Mouse (Mus musculus): ENCODE data around the gene Tcf20. TPM values are rescaled to one million over a fixed set of nuclear protein-coding genes. Genes with fewer than 3 reads are reported as not detected.

Gene Tcf20
- polyA plus RNA-seq, 1 experiment = 15.0 TPM

- DNase-seq (ENCODE audit: low spot score) = no peak
Observed at GRCm38 (mm10) chr15:82958253-82958701, 29.4 kb downstream of the Tcf20 start.

GRCm38 (mm10) chr15:82956721-82957120 lies 31.0 kb downstream of the Tcf20 start:
- DNase-seq (ENCODE audit: low spot score) = no peak

GRCm38 (mm10) chr15:82956310-82956709 lies 31.4 kb downstream of the Tcf20 start:
- DNase-seq (ENCODE audit: low spot score) = no peak

- no peak for DNase-seq (ENCODE audit: low spot score)
Observed at GRCm38 (mm10) chr15:82955286-82955685, 32.4 kb downstream of the Tcf20 start.

- no peak for DNase-seq (ENCODE audit: low spot score)
Observed at GRCm38 (mm10) chr15:82954034-82954433, 33.6 kb downstream of the Tcf20 start.

GRCm38 (mm10) chr15:82953096-82953495 lies 34.6 kb downstream of the Tcf20 start:
- no peak for DNase-seq (ENCODE audit: low spot score)

- DNase-seq (ENCODE audit: low spot score) = no peak
Observed at GRCm38 (mm10) chr15:82952292-82952705, 35.4 kb downstream of the Tcf20 start.

GRCm38 (mm10) chr15:82950246-82950645 lies 37.4 kb downstream of the Tcf20 start:
- DNase-seq (ENCODE audit: low spot score) = no peak

GRCm38 (mm10) chr15:82947431-82947830 lies 40.2 kb downstream of the Tcf20 start:
- DNase-seq (ENCODE audit: low spot score) = no peak

- no peak for DNase-seq (ENCODE audit: low spot score)
Observed at GRCm38 (mm10) chr15:82944479-82945195, 43.0 kb downstream of the Tcf20 start.

- no peak for DNase-seq (ENCODE audit: low spot score)
Observed at GRCm38 (mm10) chr15:82941733-82942132, 45.9 kb downstream of the Tcf20 start.

GRCm38 (mm10) chr15:82940494-82941214 lies 47.0 kb downstream of the Tcf20 start:
- DNase-seq (ENCODE audit: low spot score) = no peak

- no peak for DNase-seq (ENCODE audit: low spot score)
Observed at GRCm38 (mm10) chr15:82938155-82938569, 49.5 kb downstream of the Tcf20 start.

- DNase-seq (ENCODE audit: low spot score) = no peak
Observed at GRCm38 (mm10) chr15:82937428-82937992, 50.2 kb downstream of the Tcf20 start.

- no peak for DNase-seq (ENCODE audit: low spot score)
Observed at GRCm38 (mm10) chr15:82934971-82935370, 52.7 kb downstream of the Tcf20 start.

GRCm38 (mm10) chr15:82932936-82933650 lies 54.6 kb downstream of the Tcf20 start:
- DNase-seq (ENCODE audit: low spot score) = no peak

GRCm38 (mm10) chr15:82931436-82931835 lies 56.2 kb downstream of the Tcf20 start:
- no peak for DNase-seq (ENCODE audit: low spot score)

GRCm38 (mm10) chr15:82929595-82929994 lies 58.1 kb downstream of the Tcf20 start:
- no peak for DNase-seq (ENCODE audit: low spot score)

GRCm38 (mm10) chr15:82928844-82929243 lies 58.8 kb downstream of the Tcf20 start:
- DNase-seq (ENCODE audit: low spot score) = no peak

- no peak for DNase-seq (ENCODE audit: low spot score)
Observed at GRCm38 (mm10) chr15:82928023-82928422, 59.6 kb downstream of the Tcf20 start.

GRCm38 (mm10) chr15:82927057-82927456 lies 60.6 kb downstream of the Tcf20 start:
- no peak for DNase-seq (ENCODE audit: low spot score)

Data from urinary bladder, adult 2 months (tissue).